Mouse (Mus musculus) adrenal gland, postnatal 25 days (tissue): Measurements from ENCODE around the gene Pfas. TPM values are rescaled to one million over a fixed set of nuclear protein-coding genes. Genes with fewer than 3 reads are reported as not detected.
"Not testable (repeated sequence)": the region's sequence is repeated elsewhere in the genome, so short reads cannot be mapped to it uniquely, and the experiment has no call there.

Experiments
- DNase-seq: peaks from one replicate; pipeline ENCODE4 v3.0.0; 2021; ENCODE audit warnings: mixed read lengths
- total RNA-seq: library from RNA; stranded (reverse); gene quantifications from 2 replicates; pipeline ENCODE4 v1.2.3, GENCODE M21; 2021

The Pfas gene
- total RNA-seq, 1 experiment from 2014 or later = 40.1 TPM

DNA sequence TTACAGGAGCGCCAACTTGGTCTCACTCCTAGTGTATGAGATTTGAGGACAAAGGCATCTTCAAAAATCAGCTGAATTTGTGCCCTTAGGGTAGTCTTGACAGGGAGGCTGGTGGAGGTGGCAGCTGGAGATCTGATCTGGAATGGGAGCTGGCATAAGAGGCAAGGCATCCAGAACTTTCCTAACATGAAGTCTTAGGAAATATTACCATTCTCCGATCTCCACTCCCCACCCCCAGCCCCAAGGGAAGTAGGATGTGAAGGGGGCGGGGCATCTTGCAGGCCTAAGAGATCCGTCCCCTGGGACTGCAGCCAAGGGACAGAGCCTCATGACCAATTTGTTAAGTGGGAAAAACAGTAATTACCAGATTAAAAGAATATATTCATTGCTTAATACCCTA is 38.0 kb downstream of the Pfas start:
- peak; percentile 54 for DNase-seq

GRCm38 (mm10) chr11:68968752-68969151 is 39.5 kb downstream of the Pfas start:
- no peak for DNase-seq

- DNase-seq = peak; percentile 94
These were observed 40.6 kb downstream of the Pfas start, which contains the start of gene Slc25a35 for GRCm38 (mm10) chr11:68967337-68968282. TSS of gene Slc25a35 (plus strand) at chr11:68968131.

DNA sequence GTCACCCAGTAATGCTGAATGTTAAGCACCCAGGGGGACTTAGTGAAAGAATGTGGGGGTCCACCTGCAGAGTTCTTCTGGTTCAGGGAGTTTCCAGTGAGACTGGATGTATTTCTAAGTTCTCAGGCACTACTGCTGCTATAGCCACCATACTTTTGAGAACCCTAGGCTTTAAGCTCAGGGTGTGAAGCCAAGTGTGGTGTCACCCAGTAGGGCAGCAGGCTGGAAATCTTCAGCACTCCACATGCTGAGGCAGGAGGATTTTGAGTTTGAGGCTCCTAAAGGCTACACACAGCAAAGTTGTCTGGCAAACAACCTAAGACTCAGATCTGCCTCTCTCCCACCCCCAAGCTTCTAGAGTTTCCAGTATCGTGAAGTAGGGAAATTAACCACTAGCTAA is 41.7 kb downstream of the Pfas start:
- DNase-seq = no peak

DNA sequence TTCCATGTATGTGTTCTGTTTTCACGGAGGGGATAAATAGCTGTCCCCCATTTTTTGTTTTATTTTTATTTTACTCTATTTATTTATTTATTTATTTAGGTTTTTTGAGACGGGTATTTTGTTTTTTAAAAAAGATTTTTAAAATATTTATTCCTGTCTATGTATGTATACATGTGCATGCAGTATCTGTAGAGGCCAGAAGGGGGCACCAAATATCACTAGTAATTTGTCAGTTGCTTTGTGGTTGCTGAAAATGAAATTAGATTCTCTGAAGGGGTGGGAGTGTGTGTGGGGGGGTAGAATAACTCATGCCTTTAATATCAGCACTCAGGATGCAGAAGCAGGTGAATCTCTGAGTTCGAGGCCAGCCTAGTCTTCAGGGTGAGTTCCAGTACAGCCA is 42.4 kb downstream of the Pfas start:
- peak; percentile 48 for DNase-seq

- DNase-seq = no peak
These were observed 43.2 kb downstream of the Pfas start for GRCm38 (mm10) chr11:68965050-68965449.

DNA sequence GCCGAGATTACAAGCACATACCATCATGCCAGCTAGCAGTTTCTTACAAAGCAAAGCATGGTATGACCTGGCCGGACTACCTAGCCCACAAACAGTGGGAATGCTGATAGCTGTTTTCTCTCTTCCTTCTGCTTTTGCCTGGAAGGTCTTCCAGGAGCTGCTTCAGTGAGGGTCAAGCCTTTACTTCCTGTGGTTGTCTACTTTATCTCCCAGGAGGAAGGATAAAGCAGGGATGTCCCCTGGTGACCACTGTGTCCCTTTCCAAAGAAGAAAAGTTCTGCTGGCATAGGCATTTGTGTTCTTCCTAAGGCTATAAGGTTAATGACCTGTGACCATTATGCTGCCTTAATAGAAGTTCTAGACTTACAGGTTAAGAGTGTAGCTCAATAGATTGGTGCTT is 44.9 kb downstream of the Pfas start:
- DNase-seq = no peak

DNA sequence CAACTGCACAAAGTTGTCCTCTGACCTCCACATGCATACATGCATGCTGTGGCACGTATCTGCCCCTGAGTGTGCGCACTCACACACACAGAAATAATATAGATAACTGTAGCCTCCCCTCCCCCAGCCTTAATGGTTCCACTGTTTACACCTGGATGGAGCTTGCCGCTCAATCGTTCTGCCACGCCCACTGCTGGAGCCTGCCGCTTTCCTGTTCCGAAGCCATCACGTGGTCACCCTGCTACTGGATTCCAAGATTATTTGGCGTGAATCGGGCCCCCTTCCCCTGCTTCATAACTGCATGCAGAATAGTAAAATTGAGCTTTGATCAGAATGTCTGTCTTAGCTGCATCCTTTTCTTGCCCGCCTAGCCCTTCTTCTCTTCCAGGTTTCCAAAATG is 46.1 kb downstream of the Pfas start:
- DNase-seq = not testable (repeated sequence)

DNA sequence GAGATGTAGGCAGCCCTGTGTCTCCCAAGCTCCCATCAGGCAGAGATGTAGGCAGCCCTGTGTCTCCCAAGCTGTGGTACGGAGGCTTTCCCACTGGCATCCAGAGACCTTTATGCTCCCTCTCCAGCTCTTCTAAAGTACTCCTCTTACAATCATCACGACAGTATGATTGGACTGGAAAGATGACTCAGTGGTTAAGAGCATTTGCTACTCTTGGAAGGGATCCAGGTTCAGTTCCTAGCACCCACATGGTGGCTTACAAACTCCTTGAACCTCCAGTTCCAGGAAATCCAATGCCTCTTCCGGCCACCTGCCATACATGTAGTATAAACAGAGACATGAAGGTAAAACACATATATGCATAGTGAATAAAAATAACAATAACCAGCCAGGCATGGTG is 46.7 kb downstream of the Pfas start:
- DNase-seq = no peak

DNA sequence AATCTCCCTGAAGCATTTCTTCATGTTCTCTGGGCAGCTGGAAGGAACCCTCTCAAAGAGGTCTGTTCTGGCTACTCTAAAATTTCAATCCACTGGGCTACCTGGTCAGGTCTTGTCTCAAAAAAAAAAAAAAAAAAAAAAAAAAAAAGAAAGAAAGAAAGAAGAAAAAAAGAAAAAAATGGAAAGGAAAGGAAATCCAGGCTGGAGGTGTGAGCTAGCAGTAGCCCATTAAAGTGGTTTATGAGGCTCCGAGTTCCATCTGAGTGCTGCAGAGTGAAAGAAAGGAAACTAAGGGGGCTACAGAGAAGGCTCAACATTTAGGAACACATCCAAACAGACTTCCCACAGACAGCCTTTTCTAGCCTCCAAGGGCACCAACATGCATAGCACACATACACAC is 50.3 kb downstream of the Pfas start:
- DNase-seq = no peak

GRCm38 (mm10) chr11:68957308-68957707 is 51.0 kb downstream of the Pfas start, which contains the start of gene Arhgef15:
TSS of gene Arhgef15 (minus strand) at chr11:68957480.
- DNase-seq = no peak

DNA sequence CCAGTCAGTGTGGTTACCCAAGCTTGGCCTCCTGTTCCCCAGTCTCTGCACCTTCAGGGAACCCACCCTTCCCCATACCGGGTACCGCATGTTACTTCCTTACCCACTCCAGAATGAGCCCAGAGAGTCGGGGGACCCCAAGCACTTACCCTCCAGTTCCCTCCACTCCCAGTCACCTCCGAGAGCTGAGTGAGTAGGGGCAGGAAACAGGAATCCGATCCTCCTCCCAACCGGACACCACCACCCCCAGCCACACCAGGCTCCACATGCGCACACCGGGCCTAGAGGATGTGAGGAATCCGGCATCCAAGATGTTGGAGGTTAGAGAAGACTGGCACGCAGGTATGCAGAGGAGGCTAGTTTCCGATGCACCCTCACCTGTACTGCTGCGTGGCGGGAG is 51.6 kb downstream of the Pfas start:
- peak; percentile 32 for DNase-seq

DNA sequence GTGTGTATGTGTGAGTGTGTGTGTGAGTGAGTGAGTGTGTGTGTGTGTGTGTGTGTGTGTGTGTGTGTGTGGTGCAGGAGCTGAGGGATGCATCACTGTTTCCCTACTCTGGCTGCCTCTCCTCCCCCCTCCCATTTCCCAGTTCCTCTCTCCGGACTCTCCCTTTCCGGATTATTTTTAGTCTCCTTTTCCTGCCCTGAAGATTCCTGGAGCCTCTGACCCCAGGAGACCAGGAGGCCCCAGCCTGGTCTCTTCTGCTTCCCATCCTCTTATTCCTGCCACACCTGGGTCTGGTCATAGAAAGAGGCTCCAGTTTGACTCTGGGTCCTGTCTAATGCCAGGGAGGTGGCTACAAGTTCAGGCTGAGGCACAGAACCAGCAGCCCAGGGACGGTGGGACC is 52.2 kb downstream of the Pfas start:
- no peak for DNase-seq

- DNase-seq = no peak
These were observed 52.8 kb downstream of the Pfas start for GRCm38 (mm10) chr11:68955473-68955872.

- no peak for DNase-seq
These were observed 53.9 kb downstream of the Pfas start for GRCm38 (mm10) chr11:68954408-68954807.

GRCm38 (mm10) chr11:68953903-68954302 is 54.4 kb downstream of the Pfas start:
- no peak for DNase-seq

DNA sequence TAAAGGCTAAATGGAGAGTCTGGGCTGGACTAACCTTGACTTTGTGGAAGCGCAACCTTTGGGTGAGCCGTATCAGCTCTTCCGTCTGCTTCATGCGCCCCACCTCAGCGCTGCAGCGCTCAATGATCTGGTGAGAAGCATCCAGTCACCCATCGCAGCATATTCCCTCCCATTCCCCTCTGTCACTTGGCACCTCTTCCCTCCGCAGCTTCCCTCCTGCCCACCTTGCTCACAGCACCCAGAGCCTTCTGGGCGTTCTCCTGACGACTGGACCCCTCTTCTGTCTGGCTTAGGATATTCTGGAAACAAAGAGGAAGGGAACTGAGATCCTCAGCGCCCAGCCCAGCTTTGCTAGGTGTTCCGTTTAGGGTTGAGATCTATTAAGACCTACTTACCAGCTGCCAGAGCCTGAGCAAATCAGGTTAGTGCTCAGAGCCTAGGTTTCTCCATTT is 60.7 kb downstream of the Pfas start:
- DNase-seq = no peak

DNA sequence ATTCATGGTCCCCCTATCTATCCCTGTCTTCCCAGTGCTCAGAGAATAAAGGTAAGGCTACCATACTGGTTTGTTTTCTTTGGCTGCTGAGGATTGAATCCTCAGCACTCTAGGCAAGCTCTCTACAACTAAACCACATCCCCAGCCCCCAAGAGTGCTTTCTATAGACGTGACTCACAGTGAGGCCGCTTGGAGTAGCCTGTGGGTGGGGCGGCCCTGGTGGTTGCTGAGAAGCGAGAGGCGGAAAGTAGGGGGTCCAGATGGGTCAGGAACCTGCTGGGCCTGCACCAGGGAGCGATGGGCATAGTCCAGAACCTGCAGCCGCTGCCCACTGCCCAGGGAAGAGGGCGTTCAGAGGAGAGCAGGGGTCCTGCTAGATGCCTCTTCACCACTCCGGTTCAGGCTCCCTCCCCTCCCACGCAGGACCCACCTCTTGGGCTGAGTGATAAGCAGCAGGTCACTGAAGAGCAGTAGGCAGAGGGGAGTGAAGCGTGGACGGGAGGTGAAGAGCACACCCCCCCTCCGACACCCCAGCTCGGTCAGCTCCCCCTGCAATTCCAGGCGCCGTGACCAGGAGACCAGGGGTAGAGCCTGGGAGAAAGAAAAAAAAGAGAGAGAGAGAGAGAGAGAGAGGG is 61.3 kb downstream of the Pfas start:
- no peak for DNase-seq

- no peak for DNase-seq
These were observed 62.3 kb downstream of the Pfas start for GRCm38 (mm10) chr11:68946001-68946400.

DNA sequence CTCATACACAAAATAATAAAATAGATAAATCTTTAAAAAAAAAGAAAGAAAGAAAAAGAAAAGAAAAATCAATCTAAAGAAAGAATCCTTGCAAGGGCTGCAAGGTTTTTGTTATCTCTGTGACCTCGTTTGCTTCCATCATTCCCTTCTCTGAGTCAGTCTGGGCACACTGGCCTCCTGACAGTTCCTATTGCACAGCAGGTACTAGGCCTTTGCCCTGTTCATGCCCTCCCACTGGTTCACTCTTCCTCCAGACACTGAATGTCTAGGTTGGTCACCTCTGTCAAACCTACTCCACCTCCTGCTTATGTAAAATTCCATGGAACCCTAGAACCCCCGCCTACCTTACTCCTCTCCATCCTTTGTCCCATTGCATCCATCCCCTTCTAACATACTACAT is 63.0 kb downstream of the Pfas start:
- DNase-seq = no peak

- no peak for DNase-seq
These were observed 65.5 kb downstream of the Pfas start for GRCm38 (mm10) chr11:68942731-68943130.

DNA sequence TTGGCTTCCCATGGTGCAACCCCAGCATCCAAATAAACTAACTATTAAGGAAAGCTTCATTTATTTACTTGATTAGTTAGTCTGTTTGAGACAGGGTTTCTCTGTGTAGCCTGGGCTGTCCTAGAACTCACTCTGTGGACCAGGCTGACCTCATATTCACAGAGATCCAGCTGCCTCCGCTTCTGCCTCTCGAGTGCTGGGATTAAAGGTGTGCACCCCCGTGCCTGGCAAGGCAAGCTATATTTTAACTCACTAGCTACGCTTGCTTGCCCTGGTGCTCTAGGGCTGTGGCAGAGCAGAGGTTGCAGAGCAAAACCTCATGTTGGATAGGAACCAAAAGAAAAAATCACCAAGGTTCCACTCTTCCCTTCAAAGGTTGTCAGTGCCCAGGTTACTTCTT is 67.7 kb downstream of the Pfas start:
- no peak for DNase-seq
